Mouse (Mus musculus): ENCODE measurements around the gene Il10. TPM values are rescaled to one million over a fixed set of nuclear protein-coding genes. Genes with fewer than 3 reads are reported as not detected.

Gene Il10
- polyA plus RNA-seq, 1 experiment from 2014 or later = not detected

GRCm38 (mm10) chr1:131042263-131042662 is 22.6 kb downstream of the Il10 start:
- Histone ChIP-seq H3K4me2 (replicated peaks) (no peak overlapping the region), H3K27me3 (no peaks in the 10 kb centered on the region), H3K9ac (replicated peaks) (no peak overlapping the region), H3K4me3 (no peak overlapping the region), H3K36me3 (no peaks in the 10 kb centered on the region), H3K4me1 (no peaks in the 10 kb centered on the region), H3K27ac (replicated peaks) (no peak overlapping the region), H3K9me3 (0 out of 2 replicates have a peak, but pooled peaks cover 6% of the 10 kb centered on the region)
- no peak for ATAC-seq (ENCODE audit: low FRiP score, low read depth)
- WGBS = 76% methylated on average over 2 of the region's 2 CpGs

- Histone ChIP-seq H3K36me3 (no peaks in the 10 kb centered on the region), H3K9me3 (0 out of 2 replicates have a peak, but pooled peaks cover 4% of the 10 kb centered on the region), H3K4me3 (no peak overlapping the region), H3K4me2 (replicated peaks) (no peak overlapping the region), H3K4me1 (no peaks in the 10 kb centered on the region), H3K9ac (replicated peaks) (no peak overlapping the region), H3K27me3 (no peaks in the 10 kb centered on the region), H3K27ac (replicated peaks) (no peak overlapping the region)
- ATAC-seq (ENCODE audit: low FRiP score, low read depth) = no peak
- WGBS = 92% methylated on average over 3 of the region's 3 CpGs
Observed at GRCm38 (mm10) chr1:131042721-131043120, 23.1 kb downstream of the Il10 start.

- Histone ChIP-seq H3K36me3 (no peaks in the 10 kb centered on the region), H3K27me3 (no peaks in the 10 kb centered on the region), H3K9ac (replicated peaks) (no peak overlapping the region), H3K4me3 (no peak overlapping the region), H3K4me2 (replicated peaks) (no peak overlapping the region), H3K9me3 (no peaks in the 10 kb centered on the region), H3K27ac (replicated peaks) (no peak overlapping the region), H3K4me1 (no peaks in the 10 kb centered on the region)
- no peak for ATAC-seq (ENCODE audit: low FRiP score, low read depth)
- 88% methylated on average over 4 of the region's 4 CpGs for WGBS
Observed at GRCm38 (mm10) chr1:131043636-131044035, 24.0 kb downstream of the Il10 start.

- H3K27me3 ChIP-seq = no peaks in the 10 kb centered on the region
- no peak overlapping the region for H3K27ac ChIP-seq (replicated peaks)
- no peak overlapping the region for H3K9ac ChIP-seq (replicated peaks)
- 85% methylated on average over 2 of the region's 2 CpGs for WGBS
- ATAC-seq (ENCODE audit: low FRiP score, low read depth) = no peak
- H3K4me1 ChIP-seq = peaks cover under 1% of the 10 kb centered on the region; the same call in 1 of the 2 replicates
- H3K9me3 ChIP-seq = no peaks in the 10 kb centered on the region
- no peaks in the 10 kb centered on the region for H3K36me3 ChIP-seq
- no peak overlapping the region for H3K4me2 ChIP-seq (replicated peaks)
- no peak overlapping the region for H3K4me3 ChIP-seq
Observed at GRCm38 (mm10) chr1:131045723-131046355, 26.2 kb downstream of the Il10 start.

GRCm38 (mm10) chr1:131046607-131047006 is 27.0 kb downstream of the Il10 start:
- H3K27ac ChIP-seq (replicated peaks) = no peak overlapping the region
- ATAC-seq (ENCODE audit: low FRiP score, low read depth) = no peak
- H3K9me3 ChIP-seq = no peaks in the 10 kb centered on the region
- H3K36me3 ChIP-seq = no peaks in the 10 kb centered on the region
- H3K4me3 ChIP-seq = no peak overlapping the region
- no peaks in the 10 kb centered on the region for H3K27me3 ChIP-seq
- 88% methylated on average over 10 of the region's 10 CpGs for WGBS
- no peak overlapping the region for H3K9ac ChIP-seq (replicated peaks)
- no peak overlapping the region for H3K4me2 ChIP-seq (replicated peaks)
- peaks cover 8% of the 10 kb centered on the region; the same call in 1 of the 2 replicates for H3K4me1 ChIP-seq

- no peak overlapping the region for H3K4me2 ChIP-seq (replicated peaks)
- H3K36me3 ChIP-seq = peaks cover 11% of the 10 kb centered on the region; the same call in 1 of the 2 replicates
- H3K4me1 ChIP-seq = peaks cover 16% of the 10 kb centered on the region; the same call in 1 of the 2 replicates
- H3K27ac ChIP-seq (replicated peaks) = no peak overlapping the region
- no peak overlapping the region for H3K9ac ChIP-seq (replicated peaks)
- H3K9me3 ChIP-seq = no peaks in the 10 kb centered on the region
- WGBS = 84% methylated on average over 6 of the region's 6 CpGs
- H3K27me3 ChIP-seq = no peaks in the 10 kb centered on the region
- H3K4me3 ChIP-seq = no peak overlapping the region
- ATAC-seq (ENCODE audit: low FRiP score, low read depth) = no peak
Observed at GRCm38 (mm10) chr1:131048121-131048863, 28.6 kb downstream of the Il10 start.

GRCm38 (mm10) chr1:131048946-131049345 is 29.3 kb downstream of the Il10 start:
- no peak overlapping the region for H3K27ac ChIP-seq (replicated peaks)
- peaks cover 22% of the 10 kb centered on the region for H3K4me1 ChIP-seq
- ATAC-seq (ENCODE audit: low FRiP score, low read depth) = no peak
- H3K9me3 ChIP-seq = no peaks in the 10 kb centered on the region
- no peak overlapping the region for H3K4me2 ChIP-seq (replicated peaks)
- H3K4me3 ChIP-seq = no peak overlapping the region
- 93% methylated on average over 8 of the region's 8 CpGs for WGBS
- no peak overlapping the region for H3K9ac ChIP-seq (replicated peaks)
- H3K27me3 ChIP-seq = no peaks in the 10 kb centered on the region
- H3K36me3 ChIP-seq = peaks cover 13% of the 10 kb centered on the region; the same call in 1 of the 2 replicates

- WGBS = 82% methylated on average over 5 of the region's 5 CpGs
- H3K27me3 ChIP-seq = no peaks in the 10 kb centered on the region
Observed at GRCm38 (mm10) chr1:131049361-131049806, 29.7 kb downstream of the Il10 start.

GRCm38 (mm10) chr1:131050011-131050410 is 30.4 kb downstream of the Il10 start:
- H3K27ac ChIP-seq (replicated peaks) = no peak overlapping the region
- no peaks in the 10 kb centered on the region for H3K27me3 ChIP-seq
- H3K4me3 ChIP-seq = no peak overlapping the region
- WGBS = 89% methylated on average over 5 of the region's 5 CpGs
- no peaks in the 10 kb centered on the region for H3K9me3 ChIP-seq
- no peak for ATAC-seq (ENCODE audit: low FRiP score, low read depth)
- H3K36me3 ChIP-seq = peaks cover 23% of the 10 kb centered on the region
- peaks cover 22% of the 10 kb centered on the region for H3K4me1 ChIP-seq
- H3K9ac ChIP-seq (replicated peaks) = no peak overlapping the region
- H3K4me2 ChIP-seq (replicated peaks) = no peak overlapping the region

More at GRCm38 (mm10) chr1:131049361-131049806, 29.7 kb downstream of the Il10 start:
- Histone ChIP-seq H3K27ac (replicated peaks) (no peak overlapping the region), H3K9ac (replicated peaks) (no peak overlapping the region), H3K4me3 (no peak overlapping the region), H3K4me2 (replicated peaks) (no peak overlapping the region), H3K36me3 (peaks cover 17% of the 10 kb centered on the region), H3K9me3 (no peaks in the 10 kb centered on the region), H3K4me1 (peaks cover 22% of the 10 kb centered on the region)
- no peak for ATAC-seq (ENCODE audit: low FRiP score, low read depth)

- WGBS = 90% methylated on average over 5 of the region's 5 CpGs
- Histone ChIP-seq H3K4me1 (peaks cover 22% of the 10 kb centered on the region), H3K27ac (replicated peaks) (0 out of 2 replicates have a peak overlapping the region, but pooled peaks have one; percentile 15), H3K27me3 (no peaks in the 10 kb centered on the region), H3K9ac (replicated peaks) (no peak overlapping the region), H3K4me2 (replicated peaks) (no peak overlapping the region), H3K36me3 (peaks cover 29% of the 10 kb centered on the region), H3K9me3 (no peaks in the 10 kb centered on the region), H3K4me3 (no peak overlapping the region)
- no peak for ATAC-seq (ENCODE audit: low FRiP score, low read depth)
Observed at GRCm38 (mm10) chr1:131050617-131051016, 31.0 kb downstream of the Il10 start.

- Histone ChIP-seq H3K9me3 (no peaks in the 10 kb centered on the region), H3K36me3 (peaks cover 34% of the 10 kb centered on the region), H3K4me2 (replicated peaks) (no peak overlapping the region), H3K4me1 (peaks cover 22% of the 10 kb centered on the region), H3K27me3 (no peaks in the 10 kb centered on the region), H3K27ac (replicated peaks) (0 out of 2 replicates have a peak overlapping the region, but pooled peaks have one; percentile 15), H3K4me3 (no peak overlapping the region), H3K9ac (replicated peaks) (no peak overlapping the region)
- peak; percentile 17; the same call in 1 of the 2 replicates for ATAC-seq (ENCODE audit: low FRiP score, low read depth)
- WGBS = 40% methylated on average over 7 of the region's 7 CpGs
Observed at GRCm38 (mm10) chr1:131051073-131051472, 31.4 kb downstream of the Il10 start.

GRCm38 (mm10) chr1:131053239-131053638 is 33.6 kb downstream of the Il10 start:
- H3K9me3 ChIP-seq = no peaks in the 10 kb centered on the region
- WGBS = 5% methylated on average over 8 of the region's 8 CpGs

More at GRCm38 (mm10) chr1:131053239-131053638, 33.6 kb downstream of the Il10 start:
- peaks cover 22% of the 10 kb centered on the region for H3K4me1 ChIP-seq
- H3K36me3 ChIP-seq = peaks cover 54% of the 10 kb centered on the region
- no peak overlapping the region for H3K4me3 ChIP-seq
- no peaks in the 10 kb centered on the region for H3K27me3 ChIP-seq
- H3K27ac ChIP-seq (replicated peaks) = 0 out of 2 replicates have a peak overlapping the region, but pooled peaks have one; percentile 7
- H3K9ac ChIP-seq (replicated peaks) = no peak overlapping the region
- ATAC-seq (ENCODE audit: low FRiP score, low read depth) = peak; percentile 44
- H3K4me2 ChIP-seq (replicated peaks) = no peak overlapping the region
